Mouse (Mus musculus): Measurements from ENCODE around the gene Prss40.

- no peak for TF ChIP-seq CTCF (IDR thresholded peaks at IDR 0.05; ENCODE audit: control insufficient read depth, insufficient read depth, low read length)
- no peak for TF ChIP-seq POLR2A (IDR thresholded peaks at IDR 0.05; ENCODE audit: borderline replicate concordance, control insufficient read depth, low read depth, low read length)
Observed at GRCm38 (mm10) chr1:34601323-34602047, 40.7 kb upstream of the Prss40 start.
